Mouse (Mus musculus): Measurements from ENCODE around the gene Mrps11. TPM values are rescaled to one million over a fixed set of nuclear protein-coding genes. Genes with fewer than 3 reads are reported as not detected.

Gene Mrps11
- total RNA-seq, 2 experiments from 2014 or later, result 45.1 to 46.0 TPM

Other genes starting within 250 kb of the Mrps11 start
- 1 to 10 TPM; 2.5 to 3.5 TPM for gene Ntrk3, start 45.1 kb upstream of the Mrps11 start, total RNA-seq (2021)
- gene Mrpl46, start 412 bp downstream of the Mrps11 start, total RNA-seq (2021), result 10 to 100 TPM; 42.8 to 48.3 TPM
- 1 to 10 TPM; 8.6 to 9.9 TPM for gene Det1, start 64.1 kb downstream of the Mrps11 start, total RNA-seq (2021)
- 10 to 100 TPM; 25.8 to 29.4 TPM for gene Aen, start 112.7 kb downstream of the Mrps11 start, total RNA-seq (2021)
- 10 to 100 TPM; 21.5 to 23.6 TPM for gene Isg20, start 130.3 kb downstream of the Mrps11 start, total RNA-seq (2021)